Mouse (Mus musculus): ENCODE measurements at regions not wholly inside any gene's neighbourhood (a gene's known extent, or its start where the extent isn't known, plus 50 kb on each side); places are given as distances from the start of the nearest gene placed in this dataset.

DNA sequence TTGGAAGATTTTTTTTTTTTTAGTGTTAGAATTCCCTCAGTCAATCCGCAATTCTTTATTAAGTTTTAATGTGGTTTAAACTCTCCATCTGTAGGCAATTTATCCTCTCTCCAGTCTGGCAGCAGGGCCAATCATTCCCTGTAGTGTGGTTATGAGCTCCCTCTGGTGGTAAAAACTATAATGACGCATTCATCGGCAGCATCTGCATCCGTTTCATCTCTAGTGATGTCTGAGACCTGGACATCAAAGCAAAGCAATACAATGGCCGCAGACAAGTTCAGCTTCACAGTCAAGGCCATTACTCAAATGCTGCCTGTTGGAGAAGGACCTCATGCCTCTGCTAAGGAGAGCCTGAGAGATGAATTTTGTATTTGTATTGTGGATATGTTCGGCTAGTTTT lies 1721.7 kb upstream of the Impad1 start:
- H3K9ac ChIP-seq (ENCODE audit: low read length): no peak overlapping the region
- H3K4me1 ChIP-seq (ENCODE audit: control insufficient read depth in 2 of 2, insufficient read depth in 2 of 2, low read length in 2 of 2): no peaks in the 10 kb centered on the region; a peak in 1 of 4 replicates
- H3K36me3 ChIP-seq (ENCODE audit: control insufficient read depth, insufficient read depth, low read length): no peaks in the 10 kb centered on the region
- 23% methylated on average over 6 of the region's 6 CpGs for WGBS
- H3K27me3 ChIP-seq (ENCODE audit: control insufficient read depth, insufficient read depth, low read length): no peaks in the 10 kb centered on the region
- no peak overlapping the region for H3K4me2 ChIP-seq (ENCODE audit: low read length)
- no peak for ATAC-seq (ENCODE audit: insufficient number of reproducible peaks, insufficient read depth, low FRiP score, low read depth)
- no peak overlapping the region for H3K27ac ChIP-seq (replicated peaks in 1 of 2; ENCODE audit: control insufficient read depth in 1 of 2, insufficient read depth in 1 of 2, low read depth in 2 of 2, low read length in 2 of 2)
- no peaks in the 10 kb centered on the region for H3K9me3 ChIP-seq (ENCODE audit: control insufficient read depth, low read length)
- no peak overlapping the region for H3K4me3 ChIP-seq (ENCODE audit: control insufficient read depth in 1 of 2, insufficient read depth in 1 of 2, low read depth in 1 of 2, low read length in 2 of 2)

DNA sequence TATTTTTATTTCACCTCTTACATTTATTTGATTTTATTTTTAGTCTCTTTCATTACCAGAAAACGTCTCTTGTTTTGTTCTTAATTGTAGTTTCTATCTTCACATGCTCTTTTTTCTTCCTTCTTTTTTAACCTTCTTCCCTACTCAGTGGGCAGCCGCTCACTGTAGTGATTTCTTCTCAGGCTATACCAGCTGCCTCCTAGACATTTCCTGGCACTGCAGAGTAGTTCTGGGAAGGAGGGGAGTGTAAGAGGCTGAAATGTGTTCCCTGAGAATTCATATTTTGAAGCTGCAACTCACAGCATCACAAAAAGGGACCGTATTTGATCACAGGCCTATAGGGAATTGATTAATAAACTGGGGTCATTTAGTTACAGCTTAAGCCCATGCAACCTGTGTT lies 1720.5 kb upstream of the Impad1 start:
- Histone ChIP-seq H3K36me3 (ENCODE audit: control insufficient read depth, insufficient read depth, low read length) (no peaks in the 10 kb centered on the region), H3K9ac (ENCODE audit: low read length) (no peak overlapping the region), H3K4me3 (ENCODE audit: control insufficient read depth in 1 of 2, insufficient read depth in 1 of 2, low read depth in 1 of 2, low read length in 2 of 2) (no peak overlapping the region), H3K9me3 (ENCODE audit: control insufficient read depth, low read length) (no peaks in the 10 kb centered on the region), H3K4me2 (ENCODE audit: low read length) (no peak overlapping the region), H3K27me3 (ENCODE audit: control insufficient read depth, insufficient read depth, low read length) (no peaks in the 10 kb centered on the region), H3K4me1 (ENCODE audit: control insufficient read depth in 2 of 2, insufficient read depth in 2 of 2, low read length in 2 of 2) (no peaks in the 10 kb centered on the region; a peak in 1 of 4 replicates), H3K27ac (replicated peaks in 1 of 2; ENCODE audit: control insufficient read depth in 1 of 2, insufficient read depth in 1 of 2, low read depth in 2 of 2, low read length in 2 of 2) (no peak overlapping the region)
- ATAC-seq (ENCODE audit: insufficient number of reproducible peaks, insufficient read depth, low FRiP score, low read depth): no peak
- 67% methylated on average over 3 of the region's 3 CpGs for WGBS

DNA sequence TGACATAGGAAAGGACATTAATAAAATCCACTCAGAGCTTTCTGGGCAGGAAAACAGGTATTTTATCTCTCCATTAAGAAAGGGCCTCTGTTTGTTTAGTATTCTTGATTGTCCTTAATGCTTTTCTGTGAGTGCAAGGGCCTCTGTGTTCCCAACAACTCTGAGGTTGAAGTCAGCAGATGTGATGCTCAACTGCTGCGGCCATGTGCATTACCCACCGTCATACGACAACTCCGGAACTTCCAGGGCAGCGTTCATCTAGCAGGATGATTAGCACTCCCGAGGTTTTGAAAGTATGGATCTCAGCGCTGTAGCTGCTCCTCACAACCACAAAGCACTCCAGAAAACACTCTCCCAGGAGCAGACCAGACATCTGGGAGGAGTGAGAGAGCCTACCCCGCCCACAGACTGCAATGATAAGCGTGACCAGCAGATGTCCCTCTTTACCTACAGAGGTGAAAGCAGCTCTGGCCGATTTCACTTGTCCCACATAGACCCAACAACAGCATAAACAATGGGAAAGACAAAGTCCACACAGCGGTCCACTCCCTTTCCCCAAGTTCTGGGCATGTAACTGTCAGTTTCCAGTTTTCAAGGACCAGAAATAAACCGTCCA lies 1719.7 kb upstream of the Impad1 start:
- H3K4me1 ChIP-seq (ENCODE audit: control insufficient read depth in 2 of 2, insufficient read depth in 2 of 2, low read length in 2 of 2): no peaks in the 10 kb centered on the region; a peak in 1 of 4 replicates
- H3K4me2 ChIP-seq (ENCODE audit: low read length): peak overlapping the region; percentile 49
- H3K9ac ChIP-seq (ENCODE audit: low read length): no peak overlapping the region
- H3K9me3 ChIP-seq (ENCODE audit: control insufficient read depth, low read length): no peaks in the 10 kb centered on the region
- H3K36me3 ChIP-seq (ENCODE audit: control insufficient read depth, insufficient read depth, low read length): no peaks in the 10 kb centered on the region
- no peaks in the 10 kb centered on the region for H3K27me3 ChIP-seq (ENCODE audit: control insufficient read depth, insufficient read depth, low read length)
- WGBS: 19% methylated on average over 12 of the region's 12 CpGs
- no peak overlapping the region for H3K4me3 ChIP-seq (ENCODE audit: control insufficient read depth in 1 of 2, insufficient read depth in 1 of 2, low read depth in 1 of 2, low read length in 2 of 2)
- peak; percentile 54; the same call in 1 of the 2 replicates for ATAC-seq (ENCODE audit: insufficient number of reproducible peaks, insufficient read depth, low FRiP score, low read depth)
- H3K27ac ChIP-seq (replicated peaks in 1 of 2; ENCODE audit: control insufficient read depth in 1 of 2, insufficient read depth in 1 of 2, low read depth in 2 of 2, low read length in 2 of 2): no peak overlapping the region

DNA sequence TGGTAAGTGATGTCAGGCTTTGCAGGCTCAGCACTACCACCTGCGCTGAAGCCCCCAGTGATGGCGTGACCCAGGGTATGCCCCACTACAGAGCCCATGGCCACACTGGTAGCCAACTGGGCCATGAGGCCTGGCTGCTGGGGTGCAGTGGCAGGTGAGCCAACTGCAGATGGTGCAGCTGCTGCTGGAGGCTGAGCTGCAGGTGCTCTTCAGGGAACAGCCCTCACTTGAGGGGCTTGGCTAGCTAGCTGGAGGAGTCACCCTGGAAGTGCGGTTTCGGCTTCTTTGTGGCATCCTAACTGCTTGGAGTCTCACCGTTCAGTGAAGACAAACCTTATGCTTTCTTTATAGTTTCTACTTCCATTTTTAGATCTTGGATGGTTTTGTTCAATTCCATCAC lies 1714.9 kb upstream of the Impad1 start:
- H3K9me3 ChIP-seq (ENCODE audit: control insufficient read depth, low read length): no peaks in the 10 kb centered on the region
- no peaks in the 10 kb centered on the region; a peak in 1 of 4 replicates for H3K4me1 ChIP-seq (ENCODE audit: control insufficient read depth in 2 of 2, insufficient read depth in 2 of 2, low read length in 2 of 2)
- H3K36me3 ChIP-seq (ENCODE audit: control insufficient read depth, insufficient read depth, low read length): no peaks in the 10 kb centered on the region
- no peak overlapping the region for H3K9ac ChIP-seq (ENCODE audit: low read length)
- no peaks in the 10 kb centered on the region for H3K27me3 ChIP-seq (ENCODE audit: control insufficient read depth, insufficient read depth, low read length)
- no peak overlapping the region for H3K27ac ChIP-seq (replicated peaks in 1 of 2; ENCODE audit: control insufficient read depth in 1 of 2, insufficient read depth in 1 of 2, low read depth in 2 of 2, low read length in 2 of 2)
- no peak overlapping the region for H3K4me3 ChIP-seq (ENCODE audit: control insufficient read depth in 1 of 2, insufficient read depth in 1 of 2, low read depth in 1 of 2, low read length in 2 of 2)
- H3K4me2 ChIP-seq (ENCODE audit: low read length): no peak overlapping the region
- 91% methylated on average over 5 of the region's 5 CpGs for WGBS
- no peak for ATAC-seq (ENCODE audit: insufficient number of reproducible peaks, insufficient read depth, low FRiP score, low read depth)
